Mouse (Mus musculus): ENCODE data around the gene Rassf5.
A peak's percentile ranks its signal among the peaks of the same experiment; 100 is the strongest.
"Not testable (repeated sequence)": the region's sequence is repeated elsewhere in the genome, so short reads cannot be mapped to it uniquely, and the experiment has no call there.

Rassf5 gene

GRCm38 (mm10) chr1:131259632-131260308 lies 14.7 kb upstream of the Rassf5 start:
- no peak for DNase-seq (ENCODE audit: low read depth, low spot score)

- no peak for DNase-seq (ENCODE audit: low read depth, low spot score)
These were observed 12.2 kb upstream of the Rassf5 start for GRCm38 (mm10) chr1:131257288-131257687.

- not testable (repeated sequence) for DNase-seq (ENCODE audit: low read depth, low spot score)
These were observed 7.6 kb upstream of the Rassf5 start for GRCm38 (mm10) chr1:131252516-131253250.

DNA sequence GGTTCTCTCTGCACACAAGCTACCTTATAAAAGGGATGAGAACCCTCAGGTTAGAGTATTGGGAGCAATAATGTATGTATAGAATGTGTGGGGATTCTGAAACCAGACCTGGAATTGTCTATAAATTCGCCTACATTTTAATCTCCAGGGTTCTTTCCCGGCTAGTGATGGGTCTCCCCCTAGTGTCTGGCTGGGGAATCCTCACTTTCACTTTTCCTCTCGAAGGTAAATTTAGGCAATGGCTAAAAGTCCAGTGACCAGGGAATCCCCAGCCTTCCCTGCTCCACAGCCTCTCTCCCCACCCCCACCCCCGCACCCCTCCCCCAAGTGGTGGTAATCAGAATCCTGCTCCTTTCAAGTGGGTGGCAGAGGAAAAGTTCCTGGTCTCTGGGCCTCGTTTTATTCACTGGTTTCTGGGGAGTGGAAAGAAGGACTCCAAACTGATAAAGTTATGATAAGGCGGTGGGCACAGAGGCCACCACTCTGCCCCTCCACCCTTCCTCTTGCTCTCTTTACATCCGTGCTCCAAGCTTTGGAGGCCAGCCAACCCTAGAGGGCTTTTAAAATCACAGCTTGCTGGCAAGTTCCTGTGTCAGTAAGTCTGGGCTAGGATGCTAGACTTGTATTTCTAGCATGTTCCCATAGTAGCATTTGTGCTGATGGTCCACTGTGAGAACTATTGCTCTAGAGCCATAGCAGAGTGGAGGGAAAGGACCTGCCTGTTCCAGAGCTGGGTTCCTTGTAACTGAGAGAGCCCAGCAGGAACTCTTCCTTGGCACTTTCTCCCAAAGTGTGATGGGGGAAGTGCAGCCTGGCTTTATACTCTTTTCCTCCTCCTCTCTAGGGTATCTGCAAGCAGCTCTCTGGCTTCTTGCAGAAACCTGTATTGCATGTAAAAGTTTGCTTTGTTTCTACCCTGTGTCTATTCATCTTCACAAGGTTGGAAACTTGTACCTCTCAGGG lies 1.7 kb upstream of the Rassf5 start:
- DNase-seq (ENCODE audit: low read depth, low spot score) = peak; percentile 29

DNA sequence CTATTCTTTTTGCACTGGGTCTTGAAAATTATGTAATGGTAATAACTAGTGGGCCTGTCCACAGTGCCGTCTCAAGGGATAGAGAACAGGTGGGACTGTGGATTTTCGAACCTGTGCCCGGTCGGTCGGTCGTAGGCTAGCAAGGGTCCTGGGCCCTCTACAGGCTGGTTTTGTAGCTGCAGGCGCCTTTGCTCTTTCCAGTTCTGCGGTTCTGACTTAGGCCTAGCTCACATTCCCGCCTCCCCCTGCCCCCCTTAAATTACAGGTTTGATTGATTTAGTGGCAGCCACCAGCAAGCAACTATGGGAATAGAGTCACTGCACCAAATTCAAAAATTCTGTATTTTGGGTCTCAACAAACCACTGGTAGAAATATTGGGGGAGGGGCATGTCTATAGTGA lies 868 bp upstream of the Rassf5 start:
- no peak for DNase-seq (ENCODE audit: low read depth, low spot score)

- DNase-seq (ENCODE audit: low read depth, low spot score) = no peak
These were observed 446 bp downstream of the Rassf5 start for GRCm38 (mm10) chr1:131244536-131245088.

DNA sequence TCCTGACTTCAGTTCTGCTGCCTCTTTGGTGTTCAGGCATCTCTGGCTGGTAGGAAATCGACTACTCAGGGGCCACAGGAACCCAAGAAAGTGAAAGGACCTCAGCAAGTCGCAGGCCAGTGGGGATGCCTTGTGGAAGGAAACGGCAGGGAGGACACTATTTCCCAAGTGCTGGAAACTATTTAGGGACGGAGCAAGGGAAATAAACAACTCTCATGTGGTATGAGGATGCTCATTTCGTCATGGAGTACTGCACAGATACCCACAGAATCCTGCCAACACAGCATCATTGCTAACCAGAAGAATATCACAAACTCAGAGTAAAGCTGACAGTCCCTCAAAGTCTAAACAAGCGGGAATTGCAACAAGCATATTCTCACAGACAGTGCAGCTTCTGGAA lies 2.1 kb downstream of the Rassf5 start:
- DNase-seq (ENCODE audit: low read depth, low spot score) = no peak

DNA sequence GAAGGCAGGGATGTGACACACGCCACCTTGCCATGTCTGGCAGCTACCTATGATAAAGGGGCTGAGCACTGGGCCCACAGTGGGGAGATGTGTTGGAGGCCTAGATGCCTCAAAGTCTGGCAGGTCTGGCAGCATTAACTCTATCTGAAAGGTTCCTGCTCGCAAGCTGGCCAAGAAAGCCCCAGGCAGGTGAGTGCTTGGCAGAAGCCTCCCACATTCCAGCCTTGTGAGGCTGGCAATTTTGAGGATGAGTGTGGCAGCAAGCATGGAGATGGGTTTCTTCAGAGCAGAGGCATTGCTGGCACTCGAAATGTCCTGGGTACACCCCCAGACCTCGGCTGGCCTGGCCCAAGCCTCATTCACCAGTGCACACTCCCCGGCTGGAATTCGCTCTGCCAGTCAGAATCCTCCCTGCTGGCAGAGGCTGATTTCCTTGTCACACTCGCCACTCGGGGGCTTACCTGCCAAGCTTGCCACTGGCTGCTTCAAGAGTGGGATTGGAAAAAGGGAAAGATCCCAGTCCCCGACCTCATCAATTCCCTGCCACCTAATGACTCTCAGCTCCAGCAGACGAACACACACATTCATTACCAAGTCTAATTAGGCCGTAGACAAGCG lies 5.4 kb downstream of the Rassf5 start:
- no peak for DNase-seq (ENCODE audit: low read depth, low spot score)

GRCm38 (mm10) chr1:131238931-131239381 lies 6.1 kb downstream of the Rassf5 start:
- no peak for DNase-seq (ENCODE audit: low read depth, low spot score)

- DNase-seq (ENCODE audit: low read depth, low spot score) = no peak
These were observed 9.0 kb downstream of the Rassf5 start for GRCm38 (mm10) chr1:131236077-131236476.

DNA sequence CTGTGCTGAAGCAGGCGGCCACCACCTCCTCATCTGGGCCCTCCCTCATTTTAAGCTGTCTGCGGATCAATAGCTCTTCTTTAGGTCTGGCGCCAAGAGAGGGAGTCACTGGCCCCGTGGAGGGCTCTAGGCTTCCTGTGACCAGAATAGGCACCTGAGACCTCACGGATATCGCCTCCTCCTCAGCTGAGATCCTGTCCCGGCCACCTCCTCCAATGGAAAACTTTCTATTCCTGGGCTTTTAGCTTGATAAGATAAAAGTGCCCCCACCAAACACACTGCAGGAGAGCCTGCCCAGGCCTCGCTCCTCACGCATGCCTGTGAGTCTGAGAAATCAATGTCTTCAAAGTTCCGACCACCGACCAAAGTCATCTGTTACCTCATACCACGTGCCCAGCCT lies 11.5 kb downstream of the Rassf5 start:
- no peak for DNase-seq (ENCODE audit: low read depth, low spot score)

DNA sequence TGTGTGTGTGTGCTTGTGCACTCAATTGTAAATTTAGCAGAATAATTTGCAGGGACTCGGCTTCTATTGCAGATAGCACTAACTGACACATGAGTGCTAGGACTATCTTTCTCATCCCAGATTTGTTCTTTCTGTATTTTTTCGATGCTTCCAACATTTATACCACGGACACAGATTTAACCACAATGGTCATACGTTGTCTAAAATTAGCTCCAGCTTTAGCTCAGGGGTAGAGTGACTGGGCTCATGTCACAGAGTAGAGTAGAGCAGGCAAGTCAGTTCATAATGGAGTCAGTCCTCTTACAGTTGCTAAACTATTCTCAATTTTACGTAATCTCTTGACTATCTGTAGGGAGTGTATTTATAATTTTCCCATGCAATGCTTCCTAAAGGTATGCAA lies 16.4 kb downstream of the Rassf5 start:
- DNase-seq (ENCODE audit: low read depth, low spot score) = no peak

DNA sequence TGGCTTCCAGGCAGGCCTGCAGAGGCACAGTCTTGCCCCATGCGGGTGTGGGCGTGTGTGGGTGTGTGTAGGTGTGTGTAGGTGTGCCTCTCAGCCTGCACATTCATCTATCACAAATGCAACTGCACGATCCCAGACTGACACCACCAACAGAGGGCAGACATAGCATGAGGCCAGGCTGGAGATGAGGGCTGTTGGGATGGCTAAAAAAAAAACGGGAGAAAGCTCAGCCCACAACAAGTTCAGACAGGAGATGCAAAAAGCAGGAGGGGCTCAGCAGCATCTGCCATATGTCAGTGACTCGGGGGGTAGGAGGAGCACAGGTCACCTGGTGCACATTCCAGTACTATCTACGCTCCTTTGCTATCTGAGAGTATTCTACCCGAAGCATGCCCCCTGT lies 16.8 kb downstream of the Rassf5 start:
- DNase-seq (ENCODE audit: low read depth, low spot score) = no peak

- no peak for DNase-seq (ENCODE audit: low read depth, low spot score)
These were observed 20.1 kb downstream of the Rassf5 start for GRCm38 (mm10) chr1:131224848-131225471.

DNA sequence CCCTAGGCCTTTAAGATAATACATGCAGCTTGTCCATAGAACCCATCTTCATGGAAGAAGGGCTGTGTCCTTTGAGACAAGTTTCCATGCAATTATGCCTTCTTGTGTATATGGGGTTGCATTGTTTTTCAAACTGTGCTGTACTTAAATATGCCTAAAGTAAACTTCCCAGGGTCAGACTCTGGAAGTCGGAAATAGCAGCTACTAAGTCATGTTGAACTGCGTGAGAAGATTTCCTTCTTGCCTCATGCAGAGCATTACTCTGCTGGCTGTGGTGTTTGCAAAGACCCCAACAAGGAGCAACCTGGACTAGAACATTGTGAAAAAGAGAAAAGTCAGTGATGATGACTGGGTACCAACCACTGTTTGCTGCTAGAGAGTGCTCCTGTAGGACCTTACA lies 21.7 kb downstream of the Rassf5 start:
- DNase-seq (ENCODE audit: low read depth, low spot score) = no peak

DNA sequence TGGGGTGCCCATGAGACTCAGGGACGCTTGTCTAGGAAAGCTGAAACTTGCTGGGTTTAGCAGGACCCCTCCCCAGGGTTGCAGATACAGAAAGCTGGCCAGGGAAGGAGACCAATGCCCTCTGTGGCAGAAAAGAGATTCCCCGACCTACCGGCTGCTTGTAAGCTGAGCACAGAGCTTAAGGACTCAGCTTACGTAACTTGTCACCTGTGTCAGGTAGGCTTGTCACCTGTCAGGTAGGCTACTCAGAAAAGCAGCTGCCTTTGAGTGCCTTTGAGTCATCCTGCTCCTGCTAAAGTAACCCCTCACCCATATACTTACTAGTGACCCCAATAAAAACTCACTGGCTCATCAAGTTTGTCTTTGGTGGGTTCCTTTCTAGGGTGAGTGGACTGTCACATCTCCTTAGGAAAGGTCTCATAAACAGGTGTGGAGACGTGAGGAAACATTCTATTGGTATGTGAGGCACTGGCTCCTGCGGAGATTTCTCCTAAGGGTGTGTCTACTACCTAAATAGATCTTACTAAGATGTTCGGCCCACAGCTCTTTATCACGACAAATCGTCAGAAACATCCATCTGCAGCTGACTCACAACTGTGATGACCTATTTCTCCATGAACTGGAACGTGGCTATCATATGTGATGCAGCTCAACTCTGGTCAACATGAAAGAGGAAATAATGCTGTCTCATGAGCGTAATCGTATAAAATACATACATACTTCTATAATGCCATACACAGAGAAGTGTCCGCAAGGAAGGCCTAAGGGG lies 23.1 kb downstream of the Rassf5 start:
- DNase-seq (ENCODE audit: low read depth, low spot score) = no peak

DNA sequence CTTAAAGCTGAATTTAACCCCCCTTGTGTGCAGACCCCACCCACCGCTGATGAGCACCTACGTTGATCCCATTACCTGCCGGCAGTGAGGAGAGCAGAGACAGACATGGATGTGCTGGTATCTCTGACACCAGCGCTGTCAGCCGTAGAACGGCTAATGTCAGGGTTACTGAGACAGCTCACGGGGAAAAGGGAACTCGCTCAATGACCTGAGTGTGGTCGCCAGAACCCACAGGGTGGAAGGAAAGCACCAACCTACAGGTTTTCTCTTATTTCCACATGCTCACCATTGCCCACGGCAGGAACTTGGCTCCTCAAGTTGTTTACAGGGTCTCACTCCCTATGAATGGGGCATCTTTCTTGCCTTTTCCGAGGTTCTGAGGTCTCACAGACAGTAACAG lies 26.1 kb downstream of the Rassf5 start:
- DNase-seq (ENCODE audit: low read depth, low spot score) = no peak

DNA sequence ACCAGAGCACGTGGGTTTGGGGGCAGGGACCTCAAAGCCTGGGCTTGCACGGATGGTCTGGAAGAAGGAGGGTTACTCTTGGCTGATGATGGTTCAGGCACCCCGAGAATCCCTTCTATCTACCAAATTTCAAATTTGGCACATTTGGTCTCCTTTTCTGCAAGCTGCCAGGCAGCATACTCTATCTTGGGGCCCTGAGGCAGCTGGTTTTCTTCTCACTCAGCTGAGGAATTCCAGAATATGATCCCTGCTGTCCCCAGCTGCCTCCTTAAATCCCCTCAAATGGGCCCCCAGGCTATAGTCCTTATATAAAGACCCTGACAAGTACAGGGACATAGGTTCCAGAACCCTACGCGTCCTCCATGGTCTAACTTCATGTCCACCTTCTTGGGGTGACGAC lies 31.7 kb downstream of the Rassf5 start:
- DNase-seq (ENCODE audit: low read depth, low spot score) = no peak

- no peak for DNase-seq (ENCODE audit: low read depth, low spot score)
These were observed 32.1 kb downstream of the Rassf5 start for GRCm38 (mm10) chr1:131212956-131213355.

GRCm38 (mm10) chr1:131211655-131212054 lies 33.4 kb downstream of the Rassf5 start:
- DNase-seq (ENCODE audit: low read depth, low spot score) = no peak

Data from retina, postnatal 7 days (tissue).